Mouse (Mus musculus) kidney, embryonic 15.5 days (tissue): Measurements from ENCODE around the gene Gcn1l1. TPM values are rescaled to one million over a fixed set of nuclear protein-coding genes. Genes with fewer than 3 reads are reported as not detected.

Experiments used
- ATAC-seq: fragments of 200-750 bp; cut with Nextera tagmentation; replicated peaks from 2 replicates; pipeline ENCODE4 v1.8.0; 2017; ENCODE audit warnings: moderate TSS enrichment; ENCODE audit not compliant: low FRiP score
- H3K27ac ChIP-seq: fragments of 300-500 bp; sonication (generic); 2 replicates; pipeline ENCODE4 v1.5.1; 2015; ENCODE audit warnings: mild to moderate bottlenecking, inconsistent platforms
- H3K27me3 ChIP-seq: fragments of 300-500 bp; sonication (generic); 2 replicates; pipeline ENCODE4 v1.6.1; 2015; ENCODE audit warnings: inconsistent platforms
- H3K36me3 ChIP-seq: fragments of 300-500 bp; sonication (generic); 2 replicates; pipeline ENCODE4 v1.6.1; 2015; ENCODE audit warnings: inconsistent platforms
- H3K4me1 ChIP-seq: fragments of 300-500 bp; sonication (generic); 2 replicates; pipeline ENCODE4 v1.6.1; 2015; ENCODE audit warnings: inconsistent platforms
- H3K4me2 ChIP-seq: fragments of 300-500 bp; sonication (generic); 2 replicates; pipeline ENCODE4 v1.6.1; 2015; ENCODE audit warnings: moderate library complexity, mild to moderate bottlenecking, inconsistent platforms
- H3K4me3 ChIP-seq: fragments of 300-500 bp; sonication (generic); replicated peaks from 2 replicates; pipeline ENCODE4 v1.5.1; 2015; ENCODE audit warnings: mild to moderate bottlenecking, inconsistent platforms
- H3K9ac ChIP-seq: fragments of 300-500 bp; sonication (generic); 2 replicates; pipeline ENCODE4 v1.6.1; 2015; ENCODE audit warnings: mild to moderate bottlenecking, inconsistent platforms
- H3K9me3 ChIP-seq: fragments of 300-500 bp; sonication (generic); replicated peaks from 2 replicates; pipeline ENCODE4 v1.6.1; 2016; ENCODE audit warnings: inconsistent platforms
- WGBS: fragments of 180-500 bp; shearing (Covaris S2); methylation state at CpG from one replicate; pipeline ENCODE4 v1.1.7; 2015; ENCODE audit warnings: mixed read lengths; 5-methylcytosine and 5-hydroxymethylcytosine counted together
- polyA plus RNA-seq: library from polyadenylated mRNA; unstranded; fragments of >200 nt; fragmentation: Nextera tagmentation; extraction: Ambion mirVana; gene quantifications from 2 replicates; pipeline ENCODE4 v1.2.1, GENCODE M21; 2015

Gcn1l1 gene
- polyA plus RNA-seq, 1 experiment from 2014 or later = 49.3 TPM

DNA sequence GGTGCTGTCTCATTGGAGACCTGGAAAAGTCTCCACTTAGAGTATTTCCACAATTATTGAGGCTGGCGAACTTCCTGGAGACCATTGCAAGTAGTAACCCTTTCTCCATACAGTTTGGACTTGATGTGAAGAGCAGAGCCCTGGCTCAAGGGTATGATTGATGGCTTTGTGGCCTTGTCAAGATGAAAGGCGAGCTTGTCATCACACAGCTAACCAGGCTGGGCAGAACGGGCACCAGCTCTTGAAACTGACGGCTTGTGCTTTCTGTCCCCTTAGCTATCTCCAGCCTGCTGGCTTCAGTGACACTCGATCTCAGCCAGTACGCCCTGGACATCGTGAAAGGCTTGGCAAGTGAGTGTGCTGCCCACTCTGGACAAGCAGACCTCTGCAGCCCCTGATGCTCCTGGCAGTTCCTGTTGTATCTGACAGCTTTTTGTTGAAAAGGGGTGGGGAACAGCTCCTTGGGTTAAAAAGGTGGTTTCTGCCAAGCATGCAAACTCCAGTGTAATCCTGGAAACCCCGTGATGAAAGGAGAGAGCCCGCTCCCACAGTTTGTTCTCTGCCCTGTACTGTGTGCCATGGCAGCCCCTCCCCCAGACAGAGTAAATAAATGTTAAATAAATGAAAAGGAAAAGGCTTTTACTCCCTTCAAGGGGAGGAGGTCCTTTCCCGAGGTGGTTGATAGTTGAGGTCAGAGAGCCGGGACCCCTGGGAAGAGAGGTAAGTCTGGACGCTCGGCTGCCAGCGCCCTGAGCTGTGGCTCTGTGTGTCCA is 15.4 kb downstream of the Gcn1l1 start:
- Histone ChIP-seq H3K4me2 (no peak overlapping the region), H3K36me3 (peaks cover 98% of the 10 kb centered on the region), H3K4me3 (no peak overlapping the region), H3K27me3 (no peaks in the 10 kb centered on the region), H3K9ac (no peak overlapping the region), H3K9me3 (peaks cover 11% of the 10 kb centered on the region), H3K27ac (no peak overlapping the region), H3K4me1 (no peaks in the 10 kb centered on the region)
- no peak for ATAC-seq
- WGBS = 84% methylated on average over 14 of the region's 14 CpGs

DNA sequence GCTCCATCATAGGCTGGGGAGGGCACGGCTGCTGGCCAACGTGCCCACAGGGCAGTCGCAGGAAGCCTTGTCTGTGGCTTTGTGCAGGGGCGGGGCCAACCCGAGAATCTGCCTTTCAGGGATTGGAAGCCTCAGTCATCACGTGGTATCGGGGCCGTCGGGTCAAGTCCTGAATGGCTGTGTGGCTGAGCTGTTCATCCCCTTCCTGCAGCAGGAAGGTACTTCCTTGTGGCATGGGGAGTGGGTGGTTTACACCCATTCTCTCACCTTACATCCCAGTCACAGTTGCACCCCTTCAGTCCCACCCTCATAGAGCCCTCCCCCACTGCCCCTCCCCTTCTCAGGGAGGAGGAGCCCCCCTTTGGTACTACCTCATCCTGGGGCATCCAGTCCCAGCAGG is 16.6 kb downstream of the Gcn1l1 start:
- Histone ChIP-seq H3K9ac (no peak overlapping the region), H3K36me3 (peaks cover 99% of the 10 kb centered on the region), H3K27me3 (no peaks in the 10 kb centered on the region), H3K4me2 (no peak overlapping the region), H3K27ac (no peak overlapping the region), H3K4me1 (no peaks in the 10 kb centered on the region), H3K9me3 (peaks cover 11% of the 10 kb centered on the region), H3K4me3 (no peak overlapping the region)
- ATAC-seq = no peak
- WGBS = 96% methylated on average over 9 of the region's 9 CpGs

DNA sequence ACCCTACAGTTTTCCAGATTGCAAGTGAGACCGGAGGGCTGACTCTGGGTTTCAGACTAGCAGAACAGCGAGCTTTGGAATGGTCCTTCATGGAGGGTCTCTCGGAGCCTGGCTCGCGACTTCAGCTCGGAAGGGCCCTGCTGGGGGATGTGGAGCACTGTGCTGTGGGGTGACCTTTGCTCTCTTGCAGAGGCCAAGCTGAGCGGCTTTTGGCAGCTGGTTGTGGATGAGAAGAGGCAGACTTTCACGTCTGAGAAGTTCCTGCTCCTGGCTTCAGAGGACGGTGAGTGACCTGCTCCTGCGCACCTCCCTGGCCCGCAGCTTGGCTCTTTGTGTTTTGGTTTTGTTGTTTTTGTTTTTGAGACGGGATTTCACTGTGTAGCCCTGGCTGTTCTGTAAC is 20.6 kb downstream of the Gcn1l1 start:
- no peak for ATAC-seq
- H3K4me3 ChIP-seq = no peak overlapping the region
- H3K4me2 ChIP-seq = no peak overlapping the region
- no peaks in the 10 kb centered on the region for H3K27me3 ChIP-seq
- H3K9ac ChIP-seq = no peak overlapping the region
- H3K9me3 ChIP-seq = peaks cover 11% of the 10 kb centered on the region
- H3K4me1 ChIP-seq = no peaks in the 10 kb centered on the region
- H3K27ac ChIP-seq = no peak overlapping the region
- H3K36me3 ChIP-seq = peaks cover 98% of the 10 kb centered on the region
- 81% methylated on average over 12 of the region's 12 CpGs for WGBS

DNA sequence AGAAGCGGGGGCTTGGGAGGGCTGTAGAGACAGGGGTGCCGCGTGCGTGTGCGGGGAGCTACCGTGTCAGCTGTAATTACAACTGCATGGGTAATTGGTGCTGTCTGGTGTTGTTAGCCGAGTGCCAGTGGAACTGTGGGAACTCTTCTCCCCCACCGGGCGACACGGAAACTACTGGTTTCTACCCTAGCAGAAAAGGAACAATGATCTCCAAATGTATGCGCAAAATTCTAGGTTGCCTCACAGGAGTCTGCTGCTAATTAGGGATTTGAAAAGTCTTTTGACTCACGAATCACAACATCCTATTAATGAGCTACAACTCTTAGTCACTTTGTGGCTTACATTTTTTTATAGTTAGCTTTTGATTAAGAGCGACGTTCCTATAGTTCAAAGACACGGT is 21.1 kb downstream of the Gcn1l1 start:
- H3K9ac ChIP-seq = no peak overlapping the region
- ATAC-seq = no peak
- peaks cover 98% of the 10 kb centered on the region for H3K36me3 ChIP-seq
- no peak overlapping the region for H3K4me2 ChIP-seq
- H3K27ac ChIP-seq = no peak overlapping the region
- H3K27me3 ChIP-seq = no peaks in the 10 kb centered on the region
- peaks cover 11% of the 10 kb centered on the region for H3K9me3 ChIP-seq
- H3K4me1 ChIP-seq = no peaks in the 10 kb centered on the region
- whole genome bisulfite sequencing = 91% methylated on average over 15 of the region's 15 CpGs
- no peak overlapping the region for H3K4me3 ChIP-seq

DNA sequence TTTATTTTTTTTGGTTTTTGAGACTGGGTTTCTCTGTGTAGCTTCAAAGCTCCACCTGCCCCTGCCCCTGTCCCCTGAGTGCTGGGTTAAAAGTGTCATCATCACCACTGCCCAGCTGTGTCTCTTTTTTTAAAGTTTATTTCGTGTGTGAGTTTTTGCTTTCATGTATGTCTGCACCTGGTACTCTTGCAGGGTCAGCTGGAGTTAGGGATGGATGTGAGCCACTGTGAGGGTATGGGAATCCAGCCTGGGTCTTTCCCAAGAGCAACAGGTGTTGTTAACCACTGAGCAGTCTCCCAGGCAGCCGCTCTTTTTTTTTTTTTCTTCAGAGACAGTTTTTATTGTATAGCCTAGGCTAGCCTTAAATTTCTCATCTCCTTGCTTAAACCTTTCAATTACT is 21.7 kb downstream of the Gcn1l1 start:
- Histone ChIP-seq H3K4me3 (no peak overlapping the region), H3K27ac (no peak overlapping the region), H3K9me3 (peaks cover 11% of the 10 kb centered on the region), H3K27me3 (no peaks in the 10 kb centered on the region), H3K36me3 (peaks cover 98% of the 10 kb centered on the region), H3K4me2 (no peak overlapping the region), H3K4me1 (no peaks in the 10 kb centered on the region), H3K9ac (no peak overlapping the region)
- WGBS = 91% methylated on average over 2 of the region's 2 CpGs
- no peak for ATAC-seq

DNA sequence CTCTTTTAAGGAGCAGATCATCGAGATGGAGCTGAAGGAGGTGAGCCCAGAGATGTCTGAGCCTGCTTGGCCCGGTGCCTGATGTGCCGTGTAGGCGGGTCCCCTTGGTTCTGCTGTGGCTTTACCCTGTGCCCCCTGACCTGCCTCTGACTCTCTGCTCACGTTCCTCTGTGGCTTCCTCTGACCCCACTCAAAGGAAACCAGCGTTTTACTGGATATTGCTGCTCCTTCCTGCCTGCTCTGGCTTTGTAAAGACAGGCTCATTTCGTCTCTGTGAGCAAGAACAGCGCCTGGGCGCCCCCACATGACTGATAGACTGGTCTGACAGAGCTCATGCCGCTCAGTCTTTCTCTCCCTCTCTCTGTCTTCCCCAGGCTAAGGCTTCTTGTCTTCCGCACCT is 26.0 kb downstream of the Gcn1l1 start:
- no peak for ATAC-seq
- Histone ChIP-seq H3K4me3 (no peak overlapping the region), H3K27me3 (no peaks in the 10 kb centered on the region), H3K9ac (no peak overlapping the region), H3K27ac (no peak overlapping the region), H3K36me3 (peaks cover 98% of the 10 kb centered on the region), H3K4me1 (no peaks in the 10 kb centered on the region), H3K9me3 (no peaks in the 10 kb centered on the region), H3K4me2 (no peak overlapping the region)
- WGBS = 80% methylated on average over 11 of the region's 11 CpGs

DNA sequence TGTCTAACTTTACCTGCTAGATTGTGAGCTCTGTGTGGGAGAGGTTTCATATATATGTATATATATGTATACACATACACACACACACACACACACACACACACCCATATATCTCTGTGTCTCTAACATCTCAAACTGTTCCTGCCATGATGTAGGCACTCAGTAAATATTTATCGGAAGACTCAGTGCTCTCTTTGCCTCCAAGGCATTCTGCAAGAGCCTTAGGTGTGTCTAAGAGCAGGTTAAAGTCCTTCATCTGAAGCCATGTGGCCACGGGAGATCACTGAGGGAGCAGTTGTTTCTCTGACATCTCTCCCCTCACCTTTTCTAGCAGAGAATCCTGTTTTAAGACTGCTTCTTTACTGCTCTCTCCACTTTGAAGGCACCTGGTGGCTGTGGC is 26.5 kb downstream of the Gcn1l1 start:
- Histone ChIP-seq H3K9ac (no peak overlapping the region), H3K36me3 (peaks cover 98% of the 10 kb centered on the region), H3K4me2 (no peak overlapping the region), H3K4me1 (no peaks in the 10 kb centered on the region), H3K27ac (no peak overlapping the region), H3K27me3 (no peaks in the 10 kb centered on the region), H3K4me3 (no peak overlapping the region), H3K9me3 (no peaks in the 10 kb centered on the region)
- 85% methylated on average over 2 of the region's 2 CpGs for WGBS
- no peak for ATAC-seq

DNA sequence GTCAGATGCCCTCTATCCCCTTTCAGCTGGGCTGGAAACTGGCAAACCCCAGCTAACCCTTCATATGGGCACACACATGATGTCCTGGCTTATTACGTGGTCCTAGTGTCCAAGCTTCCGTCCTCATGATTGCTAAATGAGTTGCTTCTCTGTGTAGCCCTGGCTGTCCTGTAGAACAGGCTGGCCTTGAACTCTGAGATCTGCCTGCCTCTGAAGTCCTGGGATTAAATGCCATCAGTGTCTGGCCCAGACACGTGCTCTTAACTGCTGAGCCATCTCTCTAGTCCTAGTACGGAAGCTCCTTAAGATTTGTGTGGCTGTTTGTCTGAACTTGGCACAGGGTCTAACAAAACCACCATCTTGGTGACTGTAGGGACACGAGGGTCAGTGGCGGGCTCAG is 38.5 kb downstream of the Gcn1l1 start:
- H3K4me2 ChIP-seq = no peak overlapping the region
- 92% methylated on average over 6 of the region's 6 CpGs for WGBS
- no peaks in the 10 kb centered on the region for H3K27me3 ChIP-seq
- peaks cover 97% of the 10 kb centered on the region for H3K36me3 ChIP-seq
- no peaks in the 10 kb centered on the region for H3K4me1 ChIP-seq
- no peak overlapping the region for H3K9ac ChIP-seq
- H3K4me3 ChIP-seq = no peak overlapping the region
- H3K9me3 ChIP-seq = no peaks in the 10 kb centered on the region
- no peak for ATAC-seq
- no peak overlapping the region for H3K27ac ChIP-seq

DNA sequence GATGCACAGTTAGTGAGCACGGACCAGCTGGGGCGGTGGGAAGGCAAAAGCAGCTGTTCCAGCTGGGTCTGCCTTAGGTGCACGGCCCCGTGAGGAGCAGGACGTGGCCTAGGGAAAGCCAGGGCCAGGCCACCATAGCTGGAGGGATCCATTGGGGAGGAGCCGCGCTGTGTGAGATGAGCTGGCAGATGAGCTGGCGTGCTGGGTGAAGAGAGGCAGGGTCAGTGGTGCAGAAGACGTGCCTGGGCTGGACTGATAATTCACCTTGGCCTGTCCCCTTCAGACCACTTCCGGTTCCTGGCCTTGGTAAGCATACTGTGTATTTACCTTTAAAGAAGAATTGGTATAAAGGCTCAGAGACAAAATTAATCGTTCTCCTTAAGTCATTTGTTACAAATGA is 46.5 kb downstream of the Gcn1l1 start:
- ATAC-seq = no peak
- Histone ChIP-seq H3K9me3 (no peaks in the 10 kb centered on the region), H3K27me3 (no peaks in the 10 kb centered on the region), H3K4me2 (no peak overlapping the region), H3K4me3 (no peak overlapping the region), H3K4me1 (no peaks in the 10 kb centered on the region), H3K27ac (no peak overlapping the region), H3K9ac (no peak overlapping the region), H3K36me3 (peaks cover 99% of the 10 kb centered on the region)
- WGBS = 95% methylated on average over 11 of the region's 11 CpGs

DNA sequence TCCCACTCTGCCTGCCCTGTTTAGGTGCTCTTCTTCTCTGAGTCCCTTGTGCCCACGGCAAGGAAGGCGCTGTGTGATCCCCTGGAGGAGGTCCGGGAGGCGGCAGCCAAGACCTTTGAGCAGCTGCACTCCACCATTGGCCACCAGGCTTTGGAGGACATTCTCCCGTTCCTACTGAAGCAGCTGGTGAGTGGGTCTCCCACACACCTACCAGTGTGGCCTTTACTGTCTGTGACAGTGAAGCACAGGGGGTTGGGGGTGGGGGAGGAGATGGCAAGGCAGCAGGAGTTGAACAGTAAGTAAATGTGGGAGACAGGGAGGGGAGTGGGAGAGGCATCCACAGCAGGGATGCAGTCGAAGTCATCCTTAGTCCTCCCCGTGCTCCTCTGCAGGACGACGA is 48.3 kb downstream of the Gcn1l1 start:
- Histone ChIP-seq H3K27ac (no peak overlapping the region), H3K9me3 (no peaks in the 10 kb centered on the region), H3K27me3 (no peaks in the 10 kb centered on the region), H3K4me2 (no peak overlapping the region), H3K36me3 (peaks cover 100% of the 10 kb centered on the region), H3K9ac (no peak overlapping the region), H3K4me3 (no peak overlapping the region), H3K4me1 (no peaks in the 10 kb centered on the region)
- 90% methylated on average over 9 of the region's 9 CpGs for WGBS
- no peak for ATAC-seq

DNA sequence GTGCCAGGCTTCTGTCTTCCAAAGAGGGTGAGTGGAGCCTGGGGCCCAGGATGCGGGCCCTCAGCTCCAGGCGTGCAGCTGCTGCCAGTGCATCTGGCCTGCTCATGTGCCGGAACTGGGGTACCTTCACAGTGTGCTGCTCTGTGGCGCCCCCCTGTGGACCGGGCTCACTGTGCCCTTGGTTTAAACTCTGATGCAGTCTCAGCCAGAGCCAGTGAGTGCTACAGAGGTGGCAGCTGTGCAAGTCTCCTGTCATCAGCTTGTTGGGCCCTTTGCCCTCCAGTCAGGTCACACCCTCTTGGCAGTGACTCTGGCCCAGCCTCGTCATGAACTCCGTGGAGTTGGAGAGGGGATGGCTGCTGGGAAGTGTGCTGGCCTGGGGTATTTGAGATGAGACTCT is 49.9 kb downstream of the Gcn1l1 start:
- H3K27me3 ChIP-seq = no peaks in the 10 kb centered on the region
- H3K36me3 ChIP-seq = peaks cover 100% of the 10 kb centered on the region
- no peak overlapping the region for H3K4me2 ChIP-seq
- 89% methylated on average over 7 of the region's 7 CpGs for WGBS
- no peak overlapping the region for H3K9ac ChIP-seq
- no peak overlapping the region for H3K27ac ChIP-seq
- H3K4me3 ChIP-seq = no peak overlapping the region
- no peaks in the 10 kb centered on the region for H3K4me1 ChIP-seq
- H3K9me3 ChIP-seq = no peaks in the 10 kb centered on the region
- no peak for ATAC-seq

DNA sequence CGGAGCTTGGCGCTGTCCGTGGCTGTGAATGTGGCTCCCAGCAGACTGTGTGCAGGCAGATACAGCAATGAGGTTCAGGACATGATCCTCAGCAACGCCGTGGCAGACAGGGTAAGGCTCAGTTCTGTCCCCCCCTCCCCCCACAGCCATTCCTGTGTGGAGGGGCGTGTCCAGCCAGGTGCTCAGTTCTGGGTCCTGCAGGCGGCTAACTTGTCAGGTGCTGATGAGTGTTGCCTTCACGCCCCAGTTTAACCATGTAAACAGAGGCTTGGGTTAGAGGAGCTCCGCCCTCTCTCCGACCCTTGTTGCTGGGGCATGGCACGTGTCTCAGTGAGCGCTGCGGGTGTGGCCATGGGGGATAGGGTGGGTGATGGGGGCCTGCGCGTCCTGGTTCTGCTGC is 54.6 kb downstream of the Gcn1l1 start:
- no peaks in the 10 kb centered on the region for H3K27me3 ChIP-seq
- H3K4me3 ChIP-seq = no peak overlapping the region
- H3K9ac ChIP-seq = no peak overlapping the region
- 92% methylated on average over 15 of the region's 15 CpGs for WGBS
- no peaks in the 10 kb centered on the region for H3K4me1 ChIP-seq
- peaks cover 79% of the 10 kb centered on the region for H3K36me3 ChIP-seq
- ATAC-seq = no peak
- no peaks in the 10 kb centered on the region for H3K9me3 ChIP-seq
- H3K27ac ChIP-seq = no peak overlapping the region
- no peak overlapping the region for H3K4me2 ChIP-seq

DNA sequence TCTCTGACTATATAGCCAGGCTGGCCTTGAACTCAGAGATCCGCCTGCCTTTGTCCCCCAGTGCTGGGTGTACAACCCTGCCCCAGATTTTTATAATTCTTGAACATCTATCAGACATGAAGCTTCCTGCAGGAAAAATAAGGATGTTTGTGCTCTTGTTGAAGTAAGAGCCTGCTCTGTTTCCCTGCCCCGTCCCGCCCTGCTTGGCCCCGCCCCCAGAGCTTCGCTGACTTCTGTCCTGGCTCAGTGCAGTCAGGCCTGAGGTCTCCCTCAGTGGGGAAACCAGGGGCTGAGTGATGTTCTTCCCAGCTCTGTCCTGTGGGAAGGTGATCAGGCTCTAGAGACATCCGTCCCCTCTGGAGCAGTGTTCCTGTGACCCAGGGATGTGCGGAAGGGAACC is 57.6 kb downstream of the Gcn1l1 start:
- ATAC-seq = no peak
- WGBS = 87% methylated on average over 7 of the region's 7 CpGs

More for the DNA sequence above, 57.6 kb downstream of the Gcn1l1 start:
- Histone ChIP-seq H3K4me1 (no peaks in the 10 kb centered on the region), H3K27me3 (no peaks in the 10 kb centered on the region), H3K27ac (no peak overlapping the region), H3K4me3 (no peak overlapping the region), H3K9me3 (no peaks in the 10 kb centered on the region), H3K9ac (no peak overlapping the region), H3K4me2 (no peak overlapping the region), H3K36me3 (peaks cover 49% of the 10 kb centered on the region)
